In the genomic region with DNA sequence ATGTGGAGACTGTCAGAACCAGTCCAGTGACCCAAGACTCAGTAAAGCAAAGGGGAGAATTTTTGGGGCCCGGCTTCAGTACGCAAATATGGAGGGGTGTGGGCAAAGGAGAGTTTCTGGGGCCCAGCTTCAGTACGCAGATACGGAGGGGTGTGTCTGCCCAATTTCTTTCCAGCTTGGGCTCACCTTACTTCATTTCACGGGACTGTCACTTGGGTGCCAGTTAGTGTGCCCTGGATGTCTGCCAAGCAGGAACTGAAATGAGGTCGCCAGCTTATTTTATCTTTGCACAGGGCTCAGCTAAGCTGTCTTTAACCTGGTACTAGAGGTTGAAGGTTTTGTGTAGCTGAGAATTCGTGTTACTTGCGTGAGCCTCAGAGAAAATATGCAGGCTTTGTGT, we compare ENCODE assay signal across 11 mouse cellular contexts.
DNase-seq lines count a peak whose midpoint lies in the region; ATAC-seq lines count a peak whose summit lies in the region.
"Had no signal": no experiment of that assay in that cellular context is flagged by ENCODE, and none has a peak within 500 bp of the region (broad histone marks: within the 10 kb centered on the region; RNA-seq: fewer than 3 reads in every experiment).

No protein-coding gene starts in this region.

- H3K27me3 ChIP-seq in heart, embryonic 11.5 days (ENCODE audit: control insufficient read depth, insufficient read depth, low read length): no peaks in the 10 kb centered on the region
- no peaks in the 10 kb centered on the region for H3K27me3 ChIP-seq in heart, embryonic 14.5 days (ENCODE audit: control insufficient read depth, insufficient read depth, low read length)
- H3K27me3 ChIP-seq in liver, embryonic 12.5 days (replicated peaks): no peaks in the 10 kb centered on the region
- H3K27me3 ChIP-seq in midbrain, embryonic 11.5 days (ENCODE audit: control insufficient read depth, insufficient read depth, low read length): no peaks in the 10 kb centered on the region
- H3K27me3 ChIP-seq: hindbrain, embryonic 15.5 days had no signal

- DNase-seq in heart, adult 18-20 months: peak; percentile 75 to 77
- DNase-seq in adrenal gland, postnatal 36 days: peak; percentile 10 to 49
- DNase-seq in kidney, postnatal 4 days: peak; percentile 34 to 62
- no peak for DNase-seq in midbrain, embryonic 11.5 days (ENCODE audit: low spot score, missing footprints)
- DNase-seq: spleen, adult 18-20 months had no signal

- H3K4me3 ChIP-seq in heart, embryonic 11.5 days (ENCODE audit: low read depth, low read length): no peak overlapping the region
- no peak overlapping the region for H3K4me3 ChIP-seq in heart, embryonic 14.5 days (ENCODE audit: control insufficient read depth in 1 of 2, insufficient read depth in 1 of 2, low read depth in 1 of 2, low read length in 2 of 2)
- no peak overlapping the region for H3K4me3 ChIP-seq in liver, embryonic 12.5 days
- no peak overlapping the region for H3K4me3 ChIP-seq in midbrain, embryonic 11.5 days (ENCODE audit: low read depth, low read length)
- H3K4me3 ChIP-seq: erythroblast, embryonic 14.5 days; hindbrain, embryonic 15.5 days had no signal

- no peak overlapping the region for H3K9ac ChIP-seq in heart, embryonic 11.5 days (ENCODE audit: low read depth, low read length)
- H3K9ac ChIP-seq in heart, embryonic 14.5 days (ENCODE audit: low read length): no peak overlapping the region
- no peak overlapping the region for H3K9ac ChIP-seq in liver, embryonic 12.5 days
- no peak overlapping the region for H3K9ac ChIP-seq in midbrain, embryonic 11.5 days (ENCODE audit: low read length)
- H3K9ac ChIP-seq: hindbrain, embryonic 15.5 days had no signal

- no peak overlapping the region for H3K27ac ChIP-seq in heart, embryonic 11.5 days (ENCODE audit: low read depth, low read length)
- H3K27ac ChIP-seq in heart, embryonic 14.5 days (replicated peaks in 1 of 2; ENCODE audit: control insufficient read depth in 1 of 2, insufficient read depth in 1 of 2, low read depth in 2 of 2, low read length in 2 of 2): 0 out of 4 replicates have a peak overlapping the region, but pooled peaks of 1 of the 2 experiments have one; percentile 49
- H3K27ac ChIP-seq in liver, embryonic 12.5 days: no peak overlapping the region
- no peak overlapping the region for H3K27ac ChIP-seq in midbrain, embryonic 11.5 days (ENCODE audit: low read depth, low read length)
- H3K27ac ChIP-seq: hindbrain, embryonic 15.5 days had no signal

- H3K9me3 ChIP-seq in heart, embryonic 11.5 days (replicated peaks; ENCODE audit: control insufficient read depth, low read length): no peaks in the 10 kb centered on the region
- H3K9me3 ChIP-seq in heart, embryonic 14.5 days (ENCODE audit: control insufficient read depth, low read length): no peaks in the 10 kb centered on the region
- H3K9me3 ChIP-seq in liver, embryonic 12.5 days (replicated peaks): no peaks in the 10 kb centered on the region
- no peaks in the 10 kb centered on the region for H3K9me3 ChIP-seq in midbrain, embryonic 11.5 days (ENCODE audit: control insufficient read depth, low read length)
- H3K9me3 ChIP-seq: hindbrain, embryonic 15.5 days had no signal

- 65% methylated on average over 8 of the region's 8 CpGs for WGBS in heart, embryonic 11.5 days (ENCODE audit: insufficient replicate concordance)
- WGBS in heart, embryonic 14.5 days: 47% methylated on average over 8 of the region's 8 CpGs
- WGBS in liver, embryonic 12.5 days (ENCODE audit: insufficient replicate concordance): 72% methylated on average over 8 of the region's 8 CpGs
- 89% methylated on average over 8 of the region's 8 CpGs for WGBS in midbrain, embryonic 11.5 days

- no peaks in the 10 kb centered on the region for H3K4me1 ChIP-seq in heart, embryonic 11.5 days (ENCODE audit: control insufficient read depth, insufficient read depth, low read length)
- peaks cover 2 to 4% of the 10 kb centered on the region in 2 experiments; a peak in 3 of 4 replicates for H3K4me1 ChIP-seq in heart, embryonic 14.5 days (ENCODE audit: control insufficient read depth in 2 of 2, insufficient read depth in 2 of 2, low read length in 2 of 2)
- no peaks in the 10 kb centered on the region for H3K4me1 ChIP-seq in liver, embryonic 12.5 days
- H3K4me1 ChIP-seq in midbrain, embryonic 11.5 days (ENCODE audit: control insufficient read depth, insufficient read depth, low read length): no peaks in the 10 kb centered on the region

- no peak overlapping the region for H3K4me2 ChIP-seq in heart, embryonic 11.5 days
- 0 out of 2 replicates have a peak overlapping the region, but pooled peaks have one; percentile 14 for H3K4me2 ChIP-seq in heart, embryonic 14.5 days (ENCODE audit: low read length)
- H3K4me2 ChIP-seq in liver, embryonic 12.5 days: no peak overlapping the region
- H3K4me2 ChIP-seq in midbrain, embryonic 11.5 days: no peak overlapping the region
- H3K4me2 ChIP-seq: hindbrain, embryonic 15.5 days had no signal

- H3K36me3 ChIP-seq in heart, embryonic 11.5 days (ENCODE audit: control insufficient read depth, insufficient read depth, low read length): no peaks in the 10 kb centered on the region
- no peaks in the 10 kb centered on the region for H3K36me3 ChIP-seq in heart, embryonic 14.5 days (ENCODE audit: control insufficient read depth, insufficient read depth, low read length)
- no peaks in the 10 kb centered on the region for H3K36me3 ChIP-seq in liver, embryonic 12.5 days
- H3K36me3 ChIP-seq in midbrain, embryonic 11.5 days (ENCODE audit: control insufficient read depth, insufficient read depth, low read length): no peaks in the 10 kb centered on the region
- H3K36me3 ChIP-seq: hindbrain, embryonic 15.5 days had no signal

- no peak for ATAC-seq in heart, embryonic 11.5 days (replicated peaks; ENCODE audit: insufficient number of reproducible peaks, low FRiP score, low TSS enrichment)
- no peak for ATAC-seq in heart, embryonic 14.5 days (ENCODE audit: insufficient number of reproducible peaks, insufficient read depth, low FRiP score, low read depth)
- no peak for ATAC-seq in megakaryocyte progenitor cell, adult 5-6 weeks (replicated peaks; ENCODE audit: poor library complexity)
- no peak for ATAC-seq in liver, embryonic 12.5 days
- no peak for ATAC-seq in midbrain, embryonic 11.5 days (ENCODE audit: low FRiP score)
